In genomic region chr17:57011236-57012141, GRCm38 (mm10) we compare ENCODE assay signal across 8 mouse cellular contexts. TPM values are rescaled to one million over a fixed set of nuclear protein-coding genes. Genes with fewer than 3 reads are reported as not detected.
DNase-seq lines count a peak whose midpoint lies in the region; ATAC-seq and TF ChIP-seq lines count a peak whose summit lies in the region.

Gene Gtf2f1 (minus strand): TSS chr17:57011288.
Gene Gm17949 (plus strand): TSS chr17:57011469.

- no peaks in the 10 kb centered on the region for H3K27me3 ChIP-seq in embryonic facial prominence, embryonic 15.5 days
- H3K27me3 ChIP-seq in limb, embryonic 14.5 days (ENCODE audit: control insufficient read depth, insufficient read depth, low read length): no peaks in the 10 kb centered on the region
- H3K27me3 ChIP-seq in midbrain, postnatal 0 days (ENCODE audit: insufficient read depth, low read length): no peaks in the 10 kb centered on the region

- peak; percentile 92 for ATAC-seq in embryonic facial prominence, embryonic 15.5 days (ENCODE audit: insufficient number of reproducible peaks, low FRiP score, low TSS enrichment, low read depth)
- ATAC-seq in limb, embryonic 14.5 days (ENCODE audit: low FRiP score, low read depth): peak; percentile 94
- peak; percentile 90 for ATAC-seq in midbrain, postnatal 0 days (ENCODE audit: low FRiP score)

- TF ChIP-seq CTCF in bone marrow, adult 2 months (IDR thresholded peaks at IDR 0.05; ENCODE audit: control insufficient read depth, insufficient read depth, low read length): peak; percentile 12; the same call in 1 of the 2 replicates
- TF ChIP-seq CTCF in midbrain, postnatal 0 days (IDR thresholded peaks at IDR 0.05): peak; percentile 60

- H3K4me1 ChIP-seq in bone marrow, adult 2 months (ENCODE audit: control insufficient read depth, insufficient read depth, low read length): peaks cover 3% of the 10 kb centered on the region; the same call in 1 of the 2 replicates
- H3K4me1 ChIP-seq in embryonic facial prominence, embryonic 15.5 days: peaks cover 21% of the 10 kb centered on the region
- H3K4me1 ChIP-seq in limb, embryonic 14.5 days (ENCODE audit: control insufficient read depth, insufficient read depth, low read length): peaks cover 7% of the 10 kb centered on the region
- H3K4me1 ChIP-seq in midbrain, postnatal 0 days (ENCODE audit: insufficient read depth, low read length): peaks cover 4% of the 10 kb centered on the region; the same call in 1 of the 2 replicates

- peak within 1 kb of the TSS; percentile 81 for H3K9ac ChIP-seq in embryonic facial prominence, embryonic 15.5 days
- H3K9ac ChIP-seq in limb, embryonic 14.5 days (ENCODE audit: low read depth, low read length, severe bottlenecking): peak within 1 kb of the TSS; percentile 75
- peak within 1 kb of the TSS; percentile 86 for H3K9ac ChIP-seq in midbrain, postnatal 0 days (replicated peaks; ENCODE audit: low read length, poor library complexity, severe bottlenecking)

- H3K4me3 ChIP-seq in bone marrow, adult 2 months (replicated peaks; ENCODE audit: control insufficient read depth, low read depth, low read length): peak within 1 kb of the TSS; percentile 93
- H3K4me3 ChIP-seq in embryonic facial prominence, embryonic 15.5 days (replicated peaks): peak within 1 kb of the TSS; percentile 80
- peak within 1 kb of the TSS; percentile 75 for H3K4me3 ChIP-seq in limb, embryonic 14.5 days (replicated peaks; ENCODE audit: low read length)
- H3K4me3 ChIP-seq in midbrain, postnatal 0 days (ENCODE audit: low read depth, low read length): peak within 1 kb of the TSS; percentile 72

- H3K36me3 ChIP-seq in embryonic facial prominence, embryonic 15.5 days: peaks cover 24% of the 10 kb centered on the region
- H3K36me3 ChIP-seq in limb, embryonic 14.5 days (ENCODE audit: control insufficient read depth, insufficient read depth, low read length): peaks cover 25% of the 10 kb centered on the region
- peaks cover 21% of the 10 kb centered on the region for H3K36me3 ChIP-seq in midbrain, postnatal 0 days (ENCODE audit: insufficient read depth, low read length)

- H3K4me2 ChIP-seq in embryonic facial prominence, embryonic 15.5 days (replicated peaks): peak within 1 kb of the TSS; percentile 85
- peak within 1 kb of the TSS; percentile 83 for H3K4me2 ChIP-seq in limb, embryonic 14.5 days (replicated peaks; ENCODE audit: low read depth, low read length, severe bottlenecking)
- peak within 1 kb of the TSS; percentile 91 for H3K4me2 ChIP-seq in midbrain, postnatal 0 days (ENCODE audit: low read depth, low read length, poor library complexity, severe bottlenecking)

- H3K9me3 ChIP-seq in embryonic facial prominence, embryonic 15.5 days (replicated peaks): no peaks in the 10 kb centered on the region
- H3K9me3 ChIP-seq in limb, embryonic 14.5 days (ENCODE audit: control insufficient read depth, low read length): no peaks in the 10 kb centered on the region
- H3K9me3 ChIP-seq in midbrain, postnatal 0 days (ENCODE audit: low read length): no peaks in the 10 kb centered on the region

- peak; percentile 96 for TF ChIP-seq POLR2A in bone marrow, adult 2 months (IDR thresholded peaks at IDR 0.05; ENCODE audit: borderline replicate concordance, control insufficient read depth, low read depth, low read length)
- peak; percentile 100; the same call in 1 of the 2 replicates for TF ChIP-seq POLR2A in limb, embryonic 14.5 days (IDR thresholded peaks at IDR 0.05; ENCODE audit: borderline replicate concordance, extremely low read depth, insufficient read depth, insufficient read length)

- peak; percentile 99 for DNase-seq in 416B (ENCODE audit: low read depth)
- peak; percentile 93 for DNase-seq in heart, adult 8-10 months (ENCODE audit: low spot score)
- peak; percentile 96 for DNase-seq in kidney, adult 9 months
- DNase-seq in limb, embryonic 14.5 days (ENCODE audit: low spot score): peak; percentile 98
- peak; percentile 99 for DNase-seq in midbrain, postnatal 0 days (ENCODE audit: low spot score)
- DNase-seq in spleen, postnatal 14 days (ENCODE audit: low spot score in 2 of 2): peak; percentile 78 to 85

- peak within 1 kb of the TSS; percentile 63 for H3K27ac ChIP-seq in bone marrow, adult 2 months (ENCODE audit: control insufficient read depth, insufficient read depth, low read depth, low read length, poor library complexity)
- peak within 1 kb of the TSS; percentile 98 for H3K27ac ChIP-seq in embryonic facial prominence, embryonic 15.5 days (replicated peaks)
- H3K27ac ChIP-seq in limb, embryonic 14.5 days (replicated peaks; ENCODE audit: low read depth, low read length): peak within 1 kb of the TSS; percentile 91
- peak within 1 kb of the TSS; percentile 98 for H3K27ac ChIP-seq in midbrain, postnatal 0 days (ENCODE audit: low read depth, low read length)

- 1% methylated on average over 51 of the region's 51 CpGs for WGBS in bone marrow, adult 2 months
- under 1% methylated on average over 51 of the region's 51 CpGs for WGBS in embryonic facial prominence, embryonic 15.5 days
- WGBS in limb, embryonic 14.5 days: under 1% methylated on average over 51 of the region's 51 CpGs
- under 1% methylated on average over 51 of the region's 51 CpGs for WGBS in midbrain, postnatal 0 days

RNA-seq across cellular contexts. Expression of gene Gtf2f1, which starts in this region (rescaled TPM):
- 74.4 and 116 TPM in 2 replicates for polyA plus RNA-seq in bone marrow, adult 2 months (2011; ENCODE audit: insufficient read depth, insufficient read length, low replicate concordance, missing spikeins)
- polyA plus RNA-seq in embryonic facial prominence, embryonic 15.5 days (2015; fragmentation: Nextera tagmentation; extraction: Ambion mirVana): 64.3 and 68.2 TPM in 2 replicates
- total RNA-seq in heart, adult 8-10 months (2022): 10 to 100 TPM; 17.7 to 25.1 (median 20.6) TPM
- 37.4 and 68.5 TPM in 2 replicates for polyA plus RNA-seq in limb, embryonic 14.5 days (2012; rRNA removed)
- 54.1 and 60.1 TPM in 2 replicates for polyA plus RNA-seq in limb, embryonic 14.5 days (2014; fragmentation: Nextera tagmentation; extraction: Ambion mirVana)
- 37.8 and 47.8 TPM in 2 replicates for total RNA-seq in midbrain, postnatal 0 days (2014; rRNA removed)
- 66.4 and 67.5 TPM in 2 replicates for polyA plus RNA-seq in midbrain, postnatal 0 days (2015; fragmentation: Nextera tagmentation; extraction: Ambion mirVana)

RNA-seq across cellular contexts. Expression of gene Gm17949, which starts in this region (rescaled TPM):
- polyA plus RNA-seq in bone marrow, adult 2 months (2011; ENCODE audit: insufficient read depth, insufficient read length, low replicate concordance, missing spikeins): not detected in 2 replicates
- polyA plus RNA-seq in embryonic facial prominence, embryonic 15.5 days (2015; fragmentation: Nextera tagmentation; extraction: Ambion mirVana): 0.56 and 0.60 TPM in 2 replicates
- under 1 TPM in 2 of 4 experiments, not detected in 2; 0.37 to 0.60 TPM for total RNA-seq in heart, adult 8-10 months (2022)
- 0.05 TPM in 1 of 2 replicates, not detected in the other for polyA plus RNA-seq in limb, embryonic 14.5 days (2012; rRNA removed)
- polyA plus RNA-seq in limb, embryonic 14.5 days (2014; fragmentation: Nextera tagmentation; extraction: Ambion mirVana): 0.22 and 0.26 TPM in 2 replicates
- total RNA-seq in midbrain, postnatal 0 days (2014; rRNA removed): 0.22 TPM in 1 of 2 replicates, not detected in the other
- 0.38 TPM in 2 replicates for polyA plus RNA-seq in midbrain, postnatal 0 days (2015; fragmentation: Nextera tagmentation; extraction: Ambion mirVana)

Comparison
In these comparisons a context has a peak if more than half of its experiments do, and no peak if none do; other contexts are left out.
1. Peak in every context shown above with its lines: DNase-seq, ATAC-seq, H3K4me3 ChIP-seq and H3K27ac ChIP-seq.